Mouse (Mus musculus): ENCODE measurements around the gene Slc11a2.

GRCm38 (mm10) chr15:100452486-100452885 lies 27.6 kb upstream of the Slc11a2 start:
- TF ChIP-seq POLR2A (IDR thresholded peaks at IDR 0.05; ENCODE audit: insufficient read depth, low read depth, low read length) (no peak), CTCF (IDR thresholded peaks at IDR 0.05; ENCODE audit: insufficient read depth, low read depth, low read length) (no peak)

All from olfactory bulb, adult 2 months (tissue).